7 mouse cellular contexts compared by ENCODE assay signal in the genomic region with DNA sequence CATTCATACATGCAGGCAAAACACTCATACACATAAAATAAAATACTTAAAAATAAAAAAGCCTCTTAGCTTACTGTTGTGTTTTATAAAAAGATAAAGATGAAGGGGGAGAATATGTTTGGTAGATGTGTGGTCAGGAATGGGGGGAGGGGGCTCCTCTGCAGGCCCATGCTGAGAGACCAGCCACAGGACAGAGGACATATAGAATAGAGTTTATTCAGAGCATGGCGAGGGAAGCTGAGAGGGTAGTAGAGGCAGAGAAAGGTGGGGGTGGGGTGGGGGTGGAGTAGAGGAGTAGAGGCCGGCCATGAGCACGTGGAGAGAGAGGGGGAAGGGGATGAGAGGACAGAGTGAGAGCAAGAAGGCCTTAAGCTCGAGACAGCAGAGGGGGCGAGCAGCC. TPM values are rescaled to one million over a fixed set of nuclear protein-coding genes. Genes with fewer than 3 reads are reported as not detected.
DNase-seq lines count a peak whose midpoint lies in the region; ATAC-seq lines count a peak whose summit lies in the region.
"Not testable (repeated sequence)": the region's sequence is repeated elsewhere in the genome, so short reads cannot be mapped to it uniquely, and the experiment has no call there.

No protein-coding gene starts in this region.

- H3K9ac ChIP-seq in forebrain, embryonic 14.5 days (ENCODE audit: low read length); hindbrain, embryonic 11.5 days (ENCODE audit: low read depth, low read length); hindbrain, embryonic 16.5 days (ENCODE audit: low read depth, low read length); kidney, embryonic 14.5 days (ENCODE audit: low read depth, low read length); liver, embryonic 11.5 days (ENCODE audit: low read depth, low read length); midbrain, embryonic 12.5 days (replicated peaks); neural tube, embryonic 14.5 days (replicated peaks; ENCODE audit: low read depth, low read length): not testable (repeated sequence)

- not testable (repeated sequence) for H3K27ac ChIP-seq in forebrain, embryonic 14.5 days (ENCODE audit: low read depth, low read length); hindbrain, embryonic 11.5 days (ENCODE audit: low read depth, low read length); hindbrain, embryonic 16.5 days (ENCODE audit: low read depth, low read length); kidney, embryonic 14.5 days (ENCODE audit: low read depth, low read length); liver, embryonic 11.5 days (ENCODE audit: low read depth, low read length); midbrain, embryonic 12.5 days (replicated peaks); neural tube, embryonic 14.5 days (ENCODE audit: low read depth, low read length)

- peak; percentile 30 for ATAC-seq in forebrain, embryonic 14.5 days
- ATAC-seq in hindbrain, embryonic 11.5 days (ENCODE audit: low FRiP score): peak; percentile 53; the same call in 1 of the 2 replicates
- peak; percentile 26; the same call in 1 of the 2 replicates for ATAC-seq in hindbrain, embryonic 16.5 days
- ATAC-seq in kidney, embryonic 14.5 days (ENCODE audit: low FRiP score, low TSS enrichment): peak; percentile 63; the same call in 1 of the 2 replicates
- ATAC-seq in liver, embryonic 11.5 days (replicated peaks; ENCODE audit: low FRiP score): peak; percentile 38; the same call in 1 of the 2 replicates
- peak; percentile 62 for ATAC-seq in midbrain, embryonic 12.5 days (ENCODE audit: low FRiP score, low read depth)
- peak; percentile 25; the same call in 1 of the 2 replicates for ATAC-seq in neural tube, embryonic 14.5 days (ENCODE audit: low read depth)

- H3K4me3 ChIP-seq in forebrain, embryonic 14.5 days (ENCODE audit: low read depth, low read length); hindbrain, embryonic 11.5 days (ENCODE audit: low read depth, low read length); hindbrain, embryonic 16.5 days (ENCODE audit: low read length); kidney, embryonic 14.5 days (ENCODE audit: low read length); liver, embryonic 11.5 days (ENCODE audit: low read depth, low read length); midbrain, embryonic 12.5 days; neural tube, embryonic 14.5 days (ENCODE audit: low read depth, low read length): not testable (repeated sequence)

- not testable (repeated sequence) for H3K36me3 ChIP-seq in forebrain, embryonic 14.5 days (ENCODE audit: control insufficient read depth, insufficient read depth, low read length); hindbrain, embryonic 11.5 days (ENCODE audit: control insufficient read depth, insufficient read depth, low read length); hindbrain, embryonic 16.5 days (ENCODE audit: control insufficient read depth, insufficient read depth, low read length); kidney, embryonic 14.5 days (ENCODE audit: control insufficient read depth, insufficient read depth, low read length); liver, embryonic 11.5 days (ENCODE audit: control insufficient read depth, insufficient read depth, low read length); midbrain, embryonic 12.5 days; neural tube, embryonic 14.5 days (ENCODE audit: control insufficient read depth, insufficient read depth, low read length)

- no CpG with 5 or more reads among the region's 5 CpGs for WGBS in forebrain, embryonic 14.5 days
- no CpG with 5 or more reads among the region's 5 CpGs for WGBS in hindbrain, embryonic 11.5 days
- no CpG with 5 or more reads among the region's 5 CpGs for WGBS in hindbrain, embryonic 16.5 days
- whole genome bisulfite sequencing in kidney, embryonic 14.5 days: no CpG with 5 or more reads among the region's 5 CpGs
- WGBS in liver, embryonic 11.5 days: no CpG with 5 or more reads among the region's 5 CpGs
- WGBS in midbrain, embryonic 12.5 days: no CpG with 5 or more reads among the region's 5 CpGs
- no CpG with 5 or more reads among the region's 5 CpGs for WGBS in neural tube, embryonic 14.5 days

- H3K4me1 ChIP-seq in forebrain, embryonic 14.5 days (ENCODE audit: control insufficient read depth, insufficient read depth, low read length); hindbrain, embryonic 11.5 days (replicated peaks; ENCODE audit: control insufficient read depth, insufficient read depth, low read length); hindbrain, embryonic 16.5 days (ENCODE audit: control insufficient read depth, insufficient read depth, low read depth, low read length); kidney, embryonic 14.5 days (ENCODE audit: control insufficient read depth, insufficient read depth, low read length); liver, embryonic 11.5 days (replicated peaks; ENCODE audit: control insufficient read depth, insufficient read depth, low read length); midbrain, embryonic 12.5 days; neural tube, embryonic 14.5 days (ENCODE audit: control insufficient read depth, insufficient read depth, low read length): not testable (repeated sequence)

- H3K9me3 ChIP-seq in forebrain, embryonic 14.5 days (replicated peaks; ENCODE audit: control insufficient read depth, low read length); hindbrain, embryonic 11.5 days (ENCODE audit: control insufficient read depth, low read length); hindbrain, embryonic 16.5 days (ENCODE audit: control insufficient read depth, low read length); kidney, embryonic 14.5 days (ENCODE audit: control insufficient read depth, low read length); liver, embryonic 11.5 days (ENCODE audit: control insufficient read depth, low read length); midbrain, embryonic 12.5 days; neural tube, embryonic 14.5 days (ENCODE audit: control insufficient read depth, low read length): not testable (repeated sequence)

- not testable (repeated sequence) for DNase-seq in forebrain, embryonic 14.5 days (ENCODE audit: low spot score); hindbrain, embryonic 11.5 days (ENCODE audit: low spot score); liver, embryonic 11.5 days (ENCODE audit: low spot score)

- not testable (repeated sequence) for H3K27me3 ChIP-seq in forebrain, embryonic 14.5 days (replicated peaks; ENCODE audit: control insufficient read depth, insufficient read depth, low read length); hindbrain, embryonic 11.5 days (ENCODE audit: control insufficient read depth, insufficient read depth, low read length); hindbrain, embryonic 16.5 days (replicated peaks; ENCODE audit: control insufficient read depth, insufficient read depth, low read length); kidney, embryonic 14.5 days (ENCODE audit: control insufficient read depth, insufficient read depth, low read length); liver, embryonic 11.5 days (replicated peaks; ENCODE audit: control insufficient read depth, insufficient read depth, low read length); midbrain, embryonic 12.5 days; neural tube, embryonic 14.5 days (ENCODE audit: control insufficient read depth, insufficient read depth, low read length)

- H3K4me2 ChIP-seq in forebrain, embryonic 14.5 days (ENCODE audit: low read length); hindbrain, embryonic 11.5 days (replicated peaks; ENCODE audit: low read depth, low read length); hindbrain, embryonic 16.5 days (ENCODE audit: low read length); kidney, embryonic 14.5 days (replicated peaks; ENCODE audit: low read depth, low read length); liver, embryonic 11.5 days; midbrain, embryonic 12.5 days (replicated peaks); neural tube, embryonic 14.5 days (ENCODE audit: low read depth, low read length): not testable (repeated sequence)

RNA-seq across cellular contexts. Expression of a gene that starts 47.2 kb away (rescaled TPM):
- 35.5 and 43.0 TPM in 2 replicates for polyA plus RNA-seq in forebrain, embryonic 14.5 days (2014; fragmentation: Nextera tagmentation; extraction: Ambion mirVana)
- polyA plus RNA-seq in hindbrain, embryonic 11.5 days (2014; fragmentation: Nextera tagmentation; extraction: Ambion mirVana): 30.7 and 41.5 TPM in 2 replicates
- 43.5 and 53.9 TPM in 2 replicates for polyA plus RNA-seq in hindbrain, embryonic 16.5 days (2015; fragmentation: Nextera tagmentation; extraction: Ambion mirVana)
- 42.8 and 43.4 TPM in 2 replicates for polyA plus RNA-seq in kidney, embryonic 14.5 days (2014; fragmentation: Nextera tagmentation; extraction: Ambion mirVana)
- 16.7 and 20.2 TPM in 2 replicates for polyA plus RNA-seq in liver, embryonic 11.5 days (2014; fragmentation: Nextera tagmentation; extraction: Ambion mirVana)
- polyA plus RNA-seq in midbrain, embryonic 12.5 days (2016; fragmentation: Nextera tagmentation; extraction: Ambion mirVana): 56.1 and 69.7 TPM in 2 replicates
- 68.9 and 84.5 TPM in 2 replicates for polyA plus RNA-seq in neural tube, embryonic 14.5 days (2014; fragmentation: Nextera tagmentation; extraction: Ambion mirVana)
